Mouse (Mus musculus): Measurements from ENCODE around the gene Strn3. TPM values are rescaled to one million over a fixed set of nuclear protein-coding genes. Genes with fewer than 3 reads are reported as not detected.

Strn3 gene
- polyA plus RNA-seq, 1 experiment, result 23.6 TPM

- no peak for TF ChIP-seq GATA1 (IDR thresholded peaks at IDR 0.05; ENCODE audit: low read length)
These were observed 28.7 kb downstream of the Strn3 start for GRCm38 (mm10) chr12:51663011-51663410.

GRCm38 (mm10) chr12:51655944-51656465 is 35.7 kb downstream of the Strn3 start:
- TF ChIP-seq GATA1 (IDR thresholded peaks at IDR 0.05; ENCODE audit: low read length), result no peak

GRCm38 (mm10) chr12:51641871-51642270 is 49.8 kb downstream of the Strn3 start:
- no peak for TF ChIP-seq GATA1 (IDR thresholded peaks at IDR 0.05; ENCODE audit: low read length)

DNA sequence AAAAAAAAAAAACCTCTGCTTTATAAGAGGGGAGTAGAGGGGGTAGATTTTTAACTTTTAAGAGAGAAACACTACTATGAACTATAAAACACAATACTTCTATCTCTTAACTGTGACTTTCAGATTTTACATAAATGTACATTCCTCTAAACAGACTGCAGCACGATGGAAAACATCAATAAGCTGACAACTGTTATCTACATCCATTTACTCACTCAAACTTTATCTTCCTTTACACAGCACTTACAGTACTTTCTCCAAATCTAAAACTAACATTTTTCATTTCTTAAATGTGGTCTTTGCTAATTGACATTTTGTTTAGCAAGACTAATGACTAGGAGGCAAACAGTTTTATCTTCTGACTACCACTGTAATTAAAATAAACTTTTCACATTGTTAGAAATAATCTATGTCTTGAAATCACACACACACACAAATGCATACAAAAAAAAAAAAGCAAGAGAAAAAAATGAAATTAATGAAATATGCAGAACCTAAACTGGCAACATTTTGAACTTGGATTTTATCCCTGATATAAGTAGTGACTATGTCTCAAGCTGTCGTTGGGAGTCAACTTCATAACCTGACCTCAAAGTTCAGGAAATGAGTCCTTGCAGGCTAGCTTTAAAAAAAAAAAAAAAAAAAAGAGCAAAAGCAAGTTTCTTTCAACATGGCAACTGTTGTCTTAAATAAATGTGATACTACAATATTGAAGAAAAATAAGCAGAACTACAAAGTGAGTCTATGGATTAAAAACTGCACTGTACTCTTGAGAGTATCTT is 54.8 kb downstream of the Strn3 start:
- TF ChIP-seq GATA1 (IDR thresholded peaks at IDR 0.05; ENCODE audit: low read length), result no peak

- TF ChIP-seq GATA1 (IDR thresholded peaks at IDR 0.05; ENCODE audit: low read length), result no peak
These were observed 55.4 kb downstream of the Strn3 start for GRCm38 (mm10) chr12:51636260-51636659.

GRCm38 (mm10) chr12:51633481-51633880 is 58.2 kb downstream of the Strn3 start:
- no peak for TF ChIP-seq GATA1 (IDR thresholded peaks at IDR 0.05; ENCODE audit: low read length)

DNA sequence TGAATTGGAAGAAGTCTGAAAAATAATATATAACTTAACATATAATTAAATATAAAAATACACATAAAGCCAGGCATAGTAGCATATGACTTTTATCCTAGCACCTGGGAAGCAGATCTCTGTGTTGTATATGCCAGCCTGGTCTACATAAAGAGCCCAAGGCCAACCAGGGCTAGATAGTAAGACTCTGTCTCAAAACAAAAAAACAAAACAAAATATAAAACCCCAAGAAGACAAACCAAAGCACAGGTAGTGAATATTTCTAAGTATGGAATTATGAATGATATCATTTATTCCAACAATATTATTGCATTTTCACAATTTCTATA is 68.4 kb downstream of the Strn3 start:
- TF ChIP-seq GATA1 (IDR thresholded peaks at IDR 0.05; ENCODE audit: low read length), result no peak

DNA sequence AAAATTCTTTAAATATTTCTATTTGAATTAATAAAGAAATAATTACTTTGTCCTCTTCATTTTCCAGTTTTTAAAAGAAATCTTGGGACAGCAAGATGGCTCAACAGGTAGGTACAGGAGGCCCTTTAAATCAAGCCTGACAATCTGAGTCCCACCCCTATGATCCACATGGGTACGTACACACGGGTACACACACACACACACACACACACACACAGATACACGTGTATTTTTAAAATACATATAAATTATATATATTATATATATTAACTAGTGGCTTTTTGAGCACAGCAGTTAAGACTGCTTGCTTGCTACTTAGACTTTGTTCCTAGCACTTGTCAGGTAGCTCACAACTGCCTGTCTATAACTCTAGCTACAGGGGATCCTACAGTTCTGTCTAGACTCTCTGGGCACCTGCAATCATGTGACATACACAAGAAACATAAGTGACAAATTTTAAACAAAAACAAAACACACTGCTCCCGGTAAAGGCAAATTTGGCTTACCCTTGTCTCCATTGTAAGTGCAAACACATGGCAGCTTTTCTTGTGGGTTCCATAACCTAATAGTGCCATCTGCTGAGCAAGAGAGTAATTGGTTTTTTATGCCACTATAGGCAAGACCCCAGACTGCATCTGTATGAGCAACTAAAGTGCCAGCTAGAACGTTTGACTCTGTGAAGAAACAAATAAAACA is 68.9 kb downstream of the Strn3 start:
- no peak for TF ChIP-seq GATA1 (IDR thresholded peaks at IDR 0.05; ENCODE audit: low read length)

GRCm38 (mm10) chr12:51621161-51621560 is 70.5 kb downstream of the Strn3 start:
- TF ChIP-seq GATA1 (IDR thresholded peaks at IDR 0.05; ENCODE audit: low read length), result peak; percentile 59

- no peak for TF ChIP-seq GATA1 (IDR thresholded peaks at IDR 0.05; ENCODE audit: low read length)
These were observed 71.1 kb downstream of the Strn3 start for GRCm38 (mm10) chr12:51620572-51620971.

DNA sequence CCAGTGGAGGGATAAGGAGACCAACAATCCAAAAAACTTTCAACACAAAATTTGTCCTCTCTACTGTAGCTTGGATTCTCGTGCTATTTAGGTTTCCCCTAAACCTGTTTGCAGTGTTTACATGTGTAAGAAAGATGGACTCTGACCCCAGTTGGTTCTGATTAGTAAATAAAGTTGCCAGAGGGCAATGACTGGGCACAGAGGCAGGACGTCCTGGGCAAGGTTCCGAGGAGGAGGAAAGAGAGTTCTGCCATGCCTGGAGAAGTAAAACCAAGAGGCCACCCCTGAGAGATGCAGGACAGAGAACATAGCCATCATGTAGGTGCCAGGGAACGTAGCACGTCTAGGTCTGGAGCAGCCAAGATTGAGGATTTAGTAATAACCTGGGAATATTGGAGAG is 79.3 kb downstream of the Strn3 start:
- TF ChIP-seq GATA1 (IDR thresholded peaks at IDR 0.05; ENCODE audit: low read length), result no peak

- TF ChIP-seq GATA1 (IDR thresholded peaks at IDR 0.05; ENCODE audit: low read length), result no peak
These were observed 85.6 kb downstream of the Strn3 start for GRCm38 (mm10) chr12:51606138-51606537.

GRCm38 (mm10) chr12:51603306-51603705 is 88.4 kb downstream of the Strn3 start:
- TF ChIP-seq GATA1 (IDR thresholded peaks at IDR 0.05; ENCODE audit: low read length), result no peak

DNA sequence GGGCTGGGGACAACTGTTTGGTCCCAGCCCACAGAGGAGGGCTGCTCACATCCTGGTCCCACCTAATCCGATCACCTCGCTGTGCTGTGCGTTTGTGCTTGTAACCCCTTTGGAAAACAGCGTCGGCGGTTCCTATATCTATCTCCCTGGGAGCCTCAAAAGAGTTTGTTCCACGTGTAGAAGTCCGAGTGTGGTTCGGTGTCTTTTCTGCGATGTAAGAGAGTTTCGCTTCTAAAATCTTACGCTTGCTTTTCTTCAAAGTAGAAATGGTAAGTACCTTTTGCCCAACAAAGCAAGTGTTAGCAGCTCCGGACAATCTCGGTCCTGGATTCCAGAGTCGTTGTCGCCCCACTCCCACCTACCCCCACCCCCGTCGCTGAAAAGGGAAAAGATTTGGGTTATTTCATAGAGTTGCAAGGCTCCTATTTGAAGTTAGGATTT is 97.6 kb downstream of the Strn3 start:
- no peak for TF ChIP-seq GATA1 (IDR thresholded peaks at IDR 0.05; ENCODE audit: low read length)

DNA sequence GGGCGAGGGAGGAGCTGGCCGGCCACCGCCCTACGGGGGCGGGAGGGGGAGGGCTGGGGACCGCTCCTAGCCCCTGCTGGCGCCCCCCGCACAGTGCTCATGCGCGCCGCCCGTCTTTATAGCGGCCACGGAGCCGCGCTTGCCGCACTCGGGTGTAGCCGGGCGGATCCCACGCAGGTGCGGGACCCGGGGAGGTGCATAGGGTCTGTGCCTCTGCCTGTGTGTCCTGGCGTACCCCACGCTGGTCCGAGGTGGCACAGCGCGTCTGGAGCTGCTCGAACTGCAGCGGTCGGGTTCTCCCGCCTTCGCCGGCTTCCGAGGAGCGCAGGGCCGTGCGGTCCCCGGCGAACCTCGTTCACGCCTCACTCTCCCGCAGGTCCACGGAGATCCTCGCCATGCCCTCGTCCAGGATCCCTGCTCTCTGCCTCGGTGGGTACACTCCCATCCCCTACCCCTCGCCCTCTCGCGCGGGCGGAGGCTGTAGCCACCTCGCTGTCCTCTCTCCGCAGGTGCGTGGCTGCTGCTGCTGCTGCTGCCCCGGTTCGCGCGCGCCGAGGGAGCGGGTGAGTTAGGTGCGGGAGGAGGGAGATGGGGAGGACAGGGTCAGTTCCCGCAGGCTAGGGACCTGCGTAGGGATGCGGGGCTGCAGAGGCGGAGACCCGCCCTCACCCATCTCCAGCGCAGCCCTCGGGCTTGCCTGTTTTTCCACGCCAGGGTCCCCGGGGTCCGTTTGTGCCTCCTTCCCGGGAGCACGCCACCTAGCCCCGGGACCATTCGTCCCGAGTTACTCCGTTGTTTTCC is 98.3 kb downstream of the Strn3 start, which contains the start of gene Coch:
Gene Coch, plus strand, starts transcription at position 113 of the 801 bp plus-strand sequence.
- TF ChIP-seq GATA1 (IDR thresholded peaks at IDR 0.05; ENCODE audit: low read length), result no peak

DNA sequence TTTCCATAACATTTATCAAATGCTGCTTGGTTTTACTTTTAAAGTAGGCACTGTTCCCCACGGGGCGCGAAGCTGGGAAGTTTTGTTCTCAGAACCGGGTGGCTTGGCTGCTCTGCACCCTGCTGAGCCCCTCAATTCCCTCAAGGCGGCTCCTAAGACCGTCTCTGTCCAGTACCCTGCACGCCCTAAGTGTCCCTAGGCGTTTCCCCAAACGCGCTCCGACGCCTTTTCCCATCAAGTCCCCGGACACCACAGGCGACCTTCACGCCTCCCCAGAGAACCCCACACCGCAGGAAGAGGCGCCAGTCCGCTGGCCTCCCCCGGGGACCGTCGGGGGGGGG is 98.8 kb downstream of the Strn3 start:
- TF ChIP-seq GATA1 (IDR thresholded peaks at IDR 0.05; ENCODE audit: low read length), result no peak

Data from G1E-ER4 (cell line).